Mouse (Mus musculus) liver, embryonic 13.5 days (tissue): ENCODE results near the gene Lce1k. TPM values are rescaled to one million over a fixed set of nuclear protein-coding genes. Genes with fewer than 3 reads are reported as not detected.

ENCODE experiments used
- polyA plus RNA-seq: library from polyadenylated mRNA; unstranded; fragments of >200 nt; fragmentation: Nextera tagmentation; extraction: Ambion mirVana; gene quantifications from 2 replicates; pipeline ENCODE4 v1.2.1, GENCODE M21; 2015

Lce1k gene
- polyA plus RNA-seq, 1 experiment from 2014 or later: not detected

Other genes with a start within 250 kb of the Lce1k start
- gene Ivl, start 234.2 kb downstream of the Lce1k start, polyA plus RNA-seq: 0.05 and 0.10 TPM in 2 replicates
- gene Smcp, start 218.9 kb downstream of the Lce1k start, polyA plus RNA-seq: not detected in 2 replicates
- gene 2210017I01Rik, start 200.4 kb downstream of the Lce1k start, polyA plus RNA-seq: not detected in 2 replicates
- not detected in 2 replicates for gene Lce6a, start 186.2 kb downstream of the Lce1k start, polyA plus RNA-seq
- gene Lce1a1, start 159.6 kb downstream of the Lce1k start, polyA plus RNA-seq: not detected in 2 replicates
- gene Lce1b, start 151.0 kb downstream of the Lce1k start, polyA plus RNA-seq: not detected in 2 replicates
- gene Lce1a2, start 137.6 kb downstream of the Lce1k start, polyA plus RNA-seq: not detected in 2 replicates
- not detected in 2 replicates for gene Lce1c, start 128.6 kb downstream of the Lce1k start, polyA plus RNA-seq
- gene Lce1d, start 120.7 kb downstream of the Lce1k start, polyA plus RNA-seq: not detected in 2 replicates
- gene Lce1e, start 98.8 kb downstream of the Lce1k start, polyA plus RNA-seq: not detected in 2 replicates
- not detected in 2 replicates for gene Lce1f, start 87.5 kb downstream of the Lce1k start, polyA plus RNA-seq
- not detected in 2 replicates for gene Gm38119, start 68.8 kb downstream of the Lce1k start, polyA plus RNA-seq
- not detected in 2 replicates for gene Lce1g, start 55.6 kb downstream of the Lce1k start, polyA plus RNA-seq
- not detected in 2 replicates for gene Lce1h, start 42.8 kb downstream of the Lce1k start, polyA plus RNA-seq
- not detected in 2 replicates for gene Lce1i, start 29.0 kb downstream of the Lce1k start, polyA plus RNA-seq
- gene Lce1j, start 17.4 kb downstream of the Lce1k start, polyA plus RNA-seq: not detected in 2 replicates
- not detected in 2 replicates for gene Kprp, start 19.4 kb upstream of the Lce1k start, polyA plus RNA-seq
- gene Lce1l, start 43.4 kb upstream of the Lce1k start, polyA plus RNA-seq: not detected in 2 replicates
- gene 2310050C09Rik, start 62.3 kb upstream of the Lce1k start, polyA plus RNA-seq: not detected in 2 replicates
- not detected in 2 replicates for gene Lce3a, start 118.3 kb upstream of the Lce1k start, polyA plus RNA-seq
- not detected in 2 replicates for gene Lce3b, start 125.1 kb upstream of the Lce1k start, polyA plus RNA-seq
- not detected in 2 replicates for gene Lce3c, start 136.6 kb upstream of the Lce1k start, polyA plus RNA-seq
- not detected in 2 replicates for gene Lce3d, start 149.5 kb upstream of the Lce1k start, polyA plus RNA-seq
- gene Lce3e, start 159.2 kb upstream of the Lce1k start, polyA plus RNA-seq: not detected in 2 replicates
- gene Lce3f, start 184.3 kb upstream of the Lce1k start, polyA plus RNA-seq: not detected in 2 replicates
- gene Crct1, start 207.8 kb upstream of the Lce1k start, polyA plus RNA-seq: not detected in 2 replicates
- gene Lce1m, start 211.2 kb upstream of the Lce1k start, polyA plus RNA-seq: not detected in 2 replicates